Mouse (Mus musculus) midbrain, embryonic 16.5 days (tissue): ENCODE results near the gene Rbfox2. TPM values are rescaled to one million over a fixed set of nuclear protein-coding genes. Genes with fewer than 3 reads are reported as not detected.
A peak's percentile ranks its signal among the peaks of the same experiment; 100 is the strongest.

ENCODE experiments used
- ATAC-seq: fragments of 200-750 bp; cut with Nextera tagmentation; 2 replicates; pipeline ENCODE4 v1.8.0; 2017; ENCODE audit warnings: moderate TSS enrichment
- H3K27ac ChIP-seq: fragments of 300-500 bp; sonication (generic); 2 replicates; pipeline ENCODE4 v1.5.1; 2014; ENCODE audit warnings: mild to moderate bottlenecking, low read length, mixed read lengths
- H3K27me3 ChIP-seq: fragments of 300-500 bp; sonication (generic); 2 replicates; pipeline ENCODE4 v1.6.1; 2014; ENCODE audit warnings: low read depth, low read length, mixed read lengths; ENCODE audit not compliant: control insufficient read depth, insufficient read depth
- H3K36me3 ChIP-seq: fragments of 300-500 bp; sonication (generic); 2 replicates; pipeline ENCODE4 v1.6.1; 2014; ENCODE audit warnings: mild to moderate bottlenecking, low read length, moderate library complexity, mixed read lengths; ENCODE audit not compliant: control insufficient read depth, insufficient read depth
- H3K4me1 ChIP-seq: fragments of 300-500 bp; sonication (generic); 2 replicates; pipeline ENCODE4 v1.6.1; 2014; ENCODE audit warnings: mild to moderate bottlenecking, low read length, mixed read lengths; ENCODE audit not compliant: control insufficient read depth, insufficient read depth
- H3K4me2 ChIP-seq: fragments of 300-500 bp; sonication (generic); 2 replicates; pipeline ENCODE4 v1.6.1; 2014; ENCODE audit warnings: mild to moderate bottlenecking, low read length, mixed read lengths
- H3K4me3 ChIP-seq: fragments of 300-500 bp; sonication (generic); 2 replicates; pipeline ENCODE4 v1.5.1; 2014; ENCODE audit warnings: low read depth, mild to moderate bottlenecking, low read length, moderate library complexity, mixed read lengths
- H3K9ac ChIP-seq: fragments of 300-500 bp; sonication (generic); 2 replicates; pipeline ENCODE4 v1.6.1; 2014; ENCODE audit warnings: low read depth, low read length, mixed read lengths
- H3K9me3 ChIP-seq: fragments of 300-500 bp; sonication (generic); replicated peaks from 2 replicates; pipeline ENCODE4 v1.6.1; 2014; ENCODE audit warnings: mild to moderate bottlenecking, low read length, mixed read lengths; ENCODE audit not compliant: control insufficient read depth, poor library complexity, severe bottlenecking
- WGBS: fragments of 180-500 bp; shearing (Covaris S2); extraction: QIAGEN DNeasy Blood & Tissue Kit; methylation state at CpG from one replicate; pipeline ENCODE4 v1.1.7; 2014; 5-methylcytosine and 5-hydroxymethylcytosine counted together
- polyA plus RNA-seq: library from polyadenylated mRNA; unstranded; fragments of >200 nt; fragmentation: Nextera tagmentation; extraction: Ambion mirVana; gene quantifications from 2 replicates; pipeline ENCODE4 v1.2.1, GENCODE M21; 2015

Gene Rbfox2
- polyA plus RNA-seq, 1 experiment from 2014 or later, result 165 TPM

GRCm38 (mm10) chr15:77104349-77105158, 202.2 kb downstream of the Rbfox2 start:
- ATAC-seq, result no peak
- Histone ChIP-seq H3K4me1 (0 out of 2 replicates have a peak, but pooled peaks cover 2% of the 10 kb centered on the region), H3K27me3 (no peaks in the 10 kb centered on the region), H3K4me3 (no peak overlapping the region), H3K27ac (no peak overlapping the region), H3K9me3 (no peaks in the 10 kb centered on the region), H3K9ac (no peak overlapping the region), H3K4me2 (no peak overlapping the region), H3K36me3 (peaks cover 13% of the 10 kb centered on the region)
- WGBS, result 65% methylated on average over 10 of the region's 10 CpGs

- Histone ChIP-seq H3K36me3 (peaks cover 23% of the 10 kb centered on the region), H3K4me2 (no peak overlapping the region), H3K9ac (no peak overlapping the region), H3K27me3 (no peaks in the 10 kb centered on the region), H3K27ac (no peak overlapping the region), H3K4me1 (0 out of 2 replicates have a peak, but pooled peaks cover 2% of the 10 kb centered on the region), H3K9me3 (no peaks in the 10 kb centered on the region), H3K4me3 (no peak overlapping the region)
- ATAC-seq, result no peak
- whole genome bisulfite sequencing, result 80% methylated on average over 5 of the region's 5 CpGs
These were observed 204.1 kb downstream of the Rbfox2 start for GRCm38 (mm10) chr15:77102685-77103084.

- Histone ChIP-seq H3K4me1 (no peaks in the 10 kb centered on the region), H3K4me2 (no peak overlapping the region), H3K4me3 (no peak overlapping the region), H3K36me3 (peaks cover 30% of the 10 kb centered on the region), H3K9ac (no peak overlapping the region), H3K27ac (no peak overlapping the region), H3K9me3 (no peaks in the 10 kb centered on the region), H3K27me3 (no peaks in the 10 kb centered on the region)
- WGBS, result 86% methylated on average over 3 of the region's 3 CpGs
- no peak for ATAC-seq
These were observed 207.0 kb downstream of the Rbfox2 start for GRCm38 (mm10) chr15:77099756-77100155.

GRCm38 (mm10) chr15:77097358-77097757, 209.4 kb downstream of the Rbfox2 start:
- H3K9ac ChIP-seq, result 0 out of 2 replicates have a peak overlapping the region, but pooled peaks have one; percentile 8
- no peak for ATAC-seq
- 84% methylated on average over 6 of the region's 6 CpGs for WGBS
- H3K36me3 ChIP-seq, result peaks cover 34% of the 10 kb centered on the region
- no peak overlapping the region for H3K27ac ChIP-seq
- no peaks in the 10 kb centered on the region for H3K27me3 ChIP-seq
- H3K4me3 ChIP-seq, result no peak overlapping the region
- H3K9me3 ChIP-seq, result no peaks in the 10 kb centered on the region
- no peaks in the 10 kb centered on the region for H3K4me1 ChIP-seq
- no peak overlapping the region for H3K4me2 ChIP-seq

- Histone ChIP-seq H3K4me3 (no peak overlapping the region), H3K27me3 (no peaks in the 10 kb centered on the region), H3K4me2 (no peak overlapping the region), H3K9me3 (no peaks in the 10 kb centered on the region), H3K36me3 (peaks cover 27% of the 10 kb centered on the region), H3K27ac (no peak overlapping the region), H3K4me1 (no peaks in the 10 kb centered on the region), H3K9ac (no peak overlapping the region)
- 97% methylated on average over 1 of the region's 1 CpGs for WGBS
- ATAC-seq, result no peak
These were observed 211.6 kb downstream of the Rbfox2 start for GRCm38 (mm10) chr15:77095216-77095615.

- 96% methylated on average over 13 of the region's 13 CpGs for whole genome bisulfite sequencing
- Histone ChIP-seq H3K9me3 (no peaks in the 10 kb centered on the region), H3K4me2 (no peak overlapping the region), H3K36me3 (peaks cover 27% of the 10 kb centered on the region), H3K4me3 (no peak overlapping the region), H3K27ac (no peak overlapping the region), H3K4me1 (peaks cover 4% of the 10 kb centered on the region; the same call in 1 of the 2 replicates), H3K9ac (no peak overlapping the region), H3K27me3 (no peaks in the 10 kb centered on the region)
- ATAC-seq, result no peak
These were observed 212.4 kb downstream of the Rbfox2 start for GRCm38 (mm10) chr15:77094431-77094830.

- Histone ChIP-seq H3K9me3 (no peaks in the 10 kb centered on the region), H3K27ac (no peak overlapping the region; the same call in 1 of the 2 replicates), H3K27me3 (no peaks in the 10 kb centered on the region), H3K4me3 (no peak overlapping the region), H3K36me3 (peaks cover 15% of the 10 kb centered on the region; the same call in 1 of the 2 replicates), H3K9ac (no peak overlapping the region), H3K4me2 (no peak overlapping the region), H3K4me1 (peaks cover 4% of the 10 kb centered on the region; the same call in 1 of the 2 replicates)
- no peak for ATAC-seq
- WGBS, result 76% methylated on average over 4 of the region's 4 CpGs
These were observed 215.4 kb downstream of the Rbfox2 start for GRCm38 (mm10) chr15:77091394-77091793.

- 87% methylated on average over 5 of the region's 5 CpGs for WGBS
- H3K36me3 ChIP-seq, result peaks cover 17% of the 10 kb centered on the region
These were observed 216.3 kb downstream of the Rbfox2 start for GRCm38 (mm10) chr15:77090531-77090930.

GRCm38 (mm10) chr15:77089249-77089648, 217.6 kb downstream of the Rbfox2 start:
- 61% methylated on average over 11 of the region's 11 CpGs for WGBS
- Histone ChIP-seq H3K27me3 (no peaks in the 10 kb centered on the region), H3K4me3 (no peak overlapping the region), H3K4me1 (peaks cover 4% of the 10 kb centered on the region; the same call in 1 of the 2 replicates), H3K9me3 (no peaks in the 10 kb centered on the region), H3K27ac (no peak overlapping the region), H3K4me2 (no peak overlapping the region), H3K36me3 (peaks cover 20% of the 10 kb centered on the region), H3K9ac (no peak overlapping the region)
- ATAC-seq, result no peak

More at GRCm38 (mm10) chr15:77090531-77090930, 216.3 kb downstream of the Rbfox2 start:
- H3K27ac ChIP-seq, result no peak overlapping the region
- H3K4me1 ChIP-seq, result peaks cover 4% of the 10 kb centered on the region; the same call in 1 of the 2 replicates
- H3K4me2 ChIP-seq, result no peak overlapping the region
- no peaks in the 10 kb centered on the region for H3K27me3 ChIP-seq
- no peak overlapping the region for H3K4me3 ChIP-seq
- no peaks in the 10 kb centered on the region for H3K9me3 ChIP-seq
- ATAC-seq, result no peak
- H3K9ac ChIP-seq, result no peak overlapping the region
